ENCODE assay signal across 17 mouse cellular contexts in the genomic region with DNA sequence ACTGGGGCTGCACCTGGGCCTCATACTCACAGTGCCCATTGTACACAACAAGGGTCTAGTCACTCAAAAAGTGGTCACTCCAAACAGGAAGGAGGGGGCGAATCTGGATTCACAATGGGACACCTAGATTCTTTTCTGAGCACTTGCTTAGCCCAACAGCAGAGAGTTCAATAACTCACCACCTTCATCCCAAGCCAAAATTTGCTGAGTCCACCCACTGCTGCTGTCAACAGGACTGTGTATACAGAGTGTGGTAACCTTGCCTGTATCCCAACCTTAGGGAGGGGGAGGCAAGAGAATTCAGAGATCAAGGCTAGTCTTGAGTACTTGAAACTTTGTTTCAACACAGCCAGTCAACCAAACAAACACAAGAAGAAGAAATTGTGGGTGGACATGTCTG.
DNase-seq lines count a peak whose midpoint lies in the region; ATAC-seq and TF ChIP-seq lines count a peak whose summit lies in the region.
"Had no signal": no experiment of that assay in that cellular context is flagged by ENCODE, and none has a peak within 500 bp of the region (broad histone marks: within the 10 kb centered on the region; RNA-seq: fewer than 3 reads in every experiment).

No protein-coding gene starts in this region.

- H3K9me3 ChIP-seq in heart, embryonic 15.5 days (replicated peaks): no peaks in the 10 kb centered on the region
- H3K9me3 ChIP-seq in liver, embryonic 16.5 days (replicated peaks; ENCODE audit: control insufficient read depth, low read length): no peaks in the 10 kb centered on the region
- H3K9me3 ChIP-seq: hindbrain, embryonic 10.5 days; midbrain, embryonic 15.5 days; neural tube, embryonic 15.5 days had no signal

- no peak for TF ChIP-seq POLR2A in liver, adult 2 months (IDR thresholded peaks at IDR 0.05; ENCODE audit: extremely low read depth, insufficient read depth, low read length)

- H3K4me2 ChIP-seq in heart, embryonic 15.5 days: no peak overlapping the region
- no peak overlapping the region for H3K4me2 ChIP-seq in liver, embryonic 16.5 days (ENCODE audit: low read depth, low read length)
- H3K4me2 ChIP-seq: heart, embryonic 11.5 days; midbrain, embryonic 15.5 days; neural tube, embryonic 15.5 days had no signal

- H3K79me2 ChIP-seq in liver, adult 2 months (ENCODE audit: control insufficient read depth, insufficient read depth, low read length): no peaks in the 10 kb centered on the region

- 81% methylated on average over 1 of the region's 1 CpGs for WGBS in heart, embryonic 15.5 days
- WGBS in liver, adult 2 months: 24% methylated on average over 1 of the region's 1 CpGs
- 56% methylated on average over 1 of the region's 1 CpGs for WGBS in liver, embryonic 16.5 days (ENCODE audit: insufficient replicate concordance)

- no peaks in the 10 kb centered on the region for H3K27me3 ChIP-seq in heart, embryonic 15.5 days
- H3K27me3 ChIP-seq in liver, adult 2 months (ENCODE audit: control insufficient read depth, insufficient read depth, low read length): no peaks in the 10 kb centered on the region
- H3K27me3 ChIP-seq in liver, embryonic 16.5 days (ENCODE audit: control insufficient read depth, insufficient read depth, low read depth, low read length): no peaks in the 10 kb centered on the region
- H3K27me3 ChIP-seq: megakaryocyte, embryonic 14.5 days; midbrain, embryonic 15.5 days; neural tube, embryonic 15.5 days had no signal

- peaks cover 20% of the 10 kb centered on the region for H3K4me1 ChIP-seq in heart, embryonic 15.5 days (replicated peaks)
- H3K4me1 ChIP-seq in liver, adult 2 months (ENCODE audit: control insufficient read depth, insufficient read depth, low read length): peaks cover 11% of the 10 kb centered on the region
- peaks cover 28% of the 10 kb centered on the region for H3K4me1 ChIP-seq in liver, embryonic 16.5 days (ENCODE audit: control insufficient read depth, low read depth, low read length)
- H3K4me1 ChIP-seq: midbrain, embryonic 15.5 days had no signal

- no peak overlapping the region for H3K4me3 ChIP-seq in heart, embryonic 15.5 days
- no peak overlapping the region for H3K4me3 ChIP-seq in liver, adult 2 months (ENCODE audit: insufficient read depth, low read depth, low read length)
- no peak overlapping the region for H3K4me3 ChIP-seq in liver, embryonic 16.5 days (ENCODE audit: low read depth, low read length)
- H3K4me3 ChIP-seq: hindbrain, embryonic 10.5 days; megakaryocyte, embryonic 14.5 days; midbrain, embryonic 15.5 days; neural tube, embryonic 15.5 days had no signal

- peak overlapping the region; percentile 74 for H3K27ac ChIP-seq in heart, embryonic 15.5 days
- H3K27ac ChIP-seq in liver, adult 2 months (replicated peaks; ENCODE audit: insufficient read depth, low read depth, low read length): no peak overlapping the region
- H3K27ac ChIP-seq in liver, embryonic 16.5 days (ENCODE audit: low read length): peak overlapping the region; percentile 48; the same call in 1 of the 2 replicates
- H3K27ac ChIP-seq: hindbrain, postnatal 0 days; liver, embryonic 14.5 days; midbrain, embryonic 15.5 days; neural tube, embryonic 15.5 days had no signal

- ATAC-seq in heart, embryonic 15.5 days (replicated peaks; ENCODE audit: insufficient number of reproducible peaks, insufficient read depth, low FRiP score, low read depth): no peak
- ATAC-seq in liver, embryonic 16.5 days (ENCODE audit: low read depth): peak; percentile 30

- no peak overlapping the region for H3K9ac ChIP-seq in heart, embryonic 15.5 days
- H3K9ac ChIP-seq in liver, adult 2 months (ENCODE audit: low read depth, low read length): no peak overlapping the region
- H3K9ac ChIP-seq in liver, embryonic 16.5 days (ENCODE audit: low read depth, low read length): no peak overlapping the region
- H3K9ac ChIP-seq: liver, embryonic 14.5 days; midbrain, embryonic 15.5 days; neural tube, embryonic 15.5 days had no signal

- DNase-seq in heart, postnatal 36 days: no peak
- peak; percentile 79 for DNase-seq in liver, adult 2 months (ENCODE audit: extremely low read depth, low read depth, low spot score)
- no peak for DNase-seq in liver
- peak; percentile 73 for DNase-seq in fibroblast of lung, adult 2 months (ENCODE audit: low read depth)
- no peak for DNase-seq in cerebellum, adult 9-11 months
- DNase-seq: B cell, adult 2 months; cerebellum, adult 11-12 months; cerebellum, postnatal 25 days had no signal

- no peaks in the 10 kb centered on the region for H3K36me3 ChIP-seq in heart, embryonic 15.5 days
- H3K36me3 ChIP-seq in liver, adult 2 months (ENCODE audit: control insufficient read depth, insufficient read depth, low read length): no peaks in the 10 kb centered on the region
- H3K36me3 ChIP-seq in liver, embryonic 16.5 days (ENCODE audit: control insufficient read depth, insufficient read depth): no peaks in the 10 kb centered on the region
- H3K36me3 ChIP-seq: hindbrain, embryonic 10.5 days; midbrain, embryonic 15.5 days; neural tube, embryonic 15.5 days had no signal

- no peak for TF ChIP-seq CTCF in liver, adult 2 months (IDR thresholded peaks at IDR 0.05; ENCODE audit: low read depth, low read length)

- intact Hi-C loops in heart, postnatal 36 days (cut with DNase I): no loop called here

Comparison
In these comparisons a context has a peak if more than half of its experiments do, and no peak if none do; other contexts are left out.
1. DNase-seq: peak in liver, adult 2 months (single experiment) and fibroblast of lung, adult 2 months (single experiment); none in heart, postnatal 36 days (0 of 2), liver (single experiment) and cerebellum, adult 9-11 months (single experiment).